Mouse (Mus musculus) gastrocnemius, postnatal 14 days (tissue): Measurements from ENCODE around the gene Wdr81. TPM values are rescaled to one million over a fixed set of nuclear protein-coding genes. Genes with fewer than 3 reads are reported as not detected.

Source experiments
- DNase-seq: peaks from one replicate; pipeline ENCODE4 v3.0.0; 2021; ENCODE audit warnings: mixed read lengths
- intact Hi-C: fragments of 180-260 bp; cut with DNase I; formaldehyde crosslinking; loops from one replicate; pipeline ENCODE4 v1.15.1; 2025; ENCODE audit warnings: low total_unique reads
- total RNA-seq, 2 experiments: library from RNA; stranded (reverse); gene quantifications; 2 replicates each; pipeline ENCODE4 v1.2.3; 2021

The Wdr81 gene
- total RNA-seq, 2 experiments from 2014 or later: 6.0 TPM

- intact Hi-C loops: no loop called here
- no peak for DNase-seq
These were observed 13.5 kb downstream of the Wdr81 start for GRCm38 (mm10) chr11:75441034-75441433.

- intact Hi-C loops: no loop called here
- DNase-seq: no peak
These were observed 14.6 kb downstream of the Wdr81 start for GRCm38 (mm10) chr11:75439951-75440350.

GRCm38 (mm10) chr11:75439363-75439762 is 15.2 kb downstream of the Wdr81 start, which contains the start of gene Serpinf2:
TSS of gene Serpinf2 (minus strand) at chr11:75439591.
- intact Hi-C loops: no loop called here
- DNase-seq: no peak

- intact Hi-C loops: no loop called here
These were observed 15.7 kb downstream of the Wdr81 start for GRCm38 (mm10) chr11:75438804-75439203.

GRCm38 (mm10) chr11:75438194-75438593 is 16.3 kb downstream of the Wdr81 start:
- intact Hi-C loops: no loop called here
- no peak for DNase-seq

More at GRCm38 (mm10) chr11:75438804-75439203, 15.7 kb downstream of the Wdr81 start:
- no peak for DNase-seq

GRCm38 (mm10) chr11:75434138-75434537 is 20.4 kb downstream of the Wdr81 start:
- DNase-seq: no peak
- intact Hi-C loops: no loop called here

- DNase-seq: peak; percentile 86
- intact Hi-C loops: no loop called here
These were observed 23.2 kb downstream of the Wdr81 start for GRCm38 (mm10) chr11:75431307-75431706.

- intact Hi-C loops: no loop called here
- DNase-seq: no peak
These were observed 25.4 kb downstream of the Wdr81 start for GRCm38 (mm10) chr11:75429019-75429705.

GRCm38 (mm10) chr11:75424459-75424858 is 30.1 kb downstream of the Wdr81 start:
- intact Hi-C loops: no loop called here
- no peak for DNase-seq

- intact Hi-C loops: no loop called here
- no peak for DNase-seq
These were observed 30.5 kb downstream of the Wdr81 start for GRCm38 (mm10) chr11:75424033-75424432.

GRCm38 (mm10) chr11:75423091-75423490 is 31.4 kb downstream of the Wdr81 start:
- intact Hi-C loops: no loop called here
- no peak for DNase-seq

- no peak for DNase-seq
- intact Hi-C loops: no loop called here
These were observed 32.3 kb downstream of the Wdr81 start, which contains the start of gene Serpinf1 for GRCm38 (mm10) chr11:75422013-75422792. TSS of gene Serpinf1 (minus strand) at chr11:75422701.

- DNase-seq: peak; percentile 49
These were observed 33.0 kb downstream of the Wdr81 start for GRCm38 (mm10) chr11:75421375-75422012.

GRCm38 (mm10) chr11:75420810-75421374 is 33.6 kb downstream of the Wdr81 start:
- intact Hi-C loops: no loop called here
- no peak for DNase-seq

More at GRCm38 (mm10) chr11:75421375-75422012, 33.0 kb downstream of the Wdr81 start:
- intact Hi-C loops: no loop called here

- intact Hi-C loops: no loop called here
These were observed 34.5 kb downstream of the Wdr81 start for GRCm38 (mm10) chr11:75420037-75420436.

GRCm38 (mm10) chr11:75415994-75416393 is 38.5 kb downstream of the Wdr81 start:
- intact Hi-C loops: no loop called here
- DNase-seq: no peak

More at GRCm38 (mm10) chr11:75420037-75420436, 34.5 kb downstream of the Wdr81 start:
- no peak for DNase-seq

GRCm38 (mm10) chr11:75415096-75415495 is 39.4 kb downstream of the Wdr81 start:
- intact Hi-C loops: no loop called here
- no peak for DNase-seq

- no peak for DNase-seq
- intact Hi-C loops: no loop called here
These were observed 43.9 kb downstream of the Wdr81 start for GRCm38 (mm10) chr11:75410591-75410990.

GRCm38 (mm10) chr11:75409679-75410575 is 44.6 kb downstream of the Wdr81 start:
- no peak for DNase-seq
- intact Hi-C loops: loop anchor here (10.0 kb wide), 1 partner anchor 95 kb away; no protein-coding TSS in a partner anchor
